Mouse (Mus musculus): ENCODE measurements at regions not wholly inside any gene's neighbourhood (a gene's known extent, or its start where the extent isn't known, plus 50 kb on each side); places are given as distances from the start of the nearest gene placed in this dataset.
A peak's percentile ranks its signal among the peaks of the same experiment; 100 is the strongest.

DNA sequence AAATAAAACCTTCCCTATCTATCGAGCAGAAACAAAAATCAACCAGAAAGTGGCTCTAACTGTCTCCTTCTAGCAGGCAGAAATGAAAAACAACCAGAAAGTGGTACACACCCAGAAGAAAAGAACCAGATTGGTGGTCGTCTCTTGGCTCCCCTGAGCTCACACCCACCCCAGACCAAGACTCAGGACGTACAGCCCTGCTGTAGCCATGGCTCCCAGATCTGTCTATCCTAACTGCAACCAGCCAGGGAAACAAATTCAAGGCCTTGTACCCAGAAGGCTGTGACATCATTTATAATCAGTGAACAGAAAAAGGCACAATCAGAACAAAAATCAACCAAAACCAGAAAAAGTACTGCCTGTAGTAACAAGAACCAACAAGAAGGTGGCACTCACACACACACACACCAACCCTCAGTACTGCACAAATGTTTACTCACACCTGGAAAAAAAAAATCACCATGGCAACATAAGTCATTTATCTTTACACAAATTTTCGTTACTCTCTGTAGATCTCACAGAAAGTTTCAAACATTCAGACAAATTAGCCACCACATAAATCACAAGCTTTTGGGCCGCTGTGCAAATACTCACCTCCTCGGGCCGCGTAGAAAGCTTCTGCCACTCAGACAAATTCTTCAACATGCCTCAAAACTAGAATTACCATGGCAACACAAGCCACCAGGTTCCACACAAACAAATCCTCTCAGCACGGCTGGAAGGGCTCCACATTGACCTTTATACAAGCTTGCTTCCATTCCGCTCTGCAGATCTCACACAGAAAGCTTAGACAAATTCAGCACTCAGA, 85.1 kb upstream of the Smlr1 start:
- 0 out of 2 replicates have a peak, but pooled peaks have one; percentile 24 for ATAC-seq (ENCODE audit: insufficient number of reproducible peaks, low FRiP score, low TSS enrichment, low read depth)
- 39% methylated on average over 10 of the region's 10 CpGs for WGBS
- H3K27ac ChIP-seq: peak overlapping the region; percentile 34

DNA sequence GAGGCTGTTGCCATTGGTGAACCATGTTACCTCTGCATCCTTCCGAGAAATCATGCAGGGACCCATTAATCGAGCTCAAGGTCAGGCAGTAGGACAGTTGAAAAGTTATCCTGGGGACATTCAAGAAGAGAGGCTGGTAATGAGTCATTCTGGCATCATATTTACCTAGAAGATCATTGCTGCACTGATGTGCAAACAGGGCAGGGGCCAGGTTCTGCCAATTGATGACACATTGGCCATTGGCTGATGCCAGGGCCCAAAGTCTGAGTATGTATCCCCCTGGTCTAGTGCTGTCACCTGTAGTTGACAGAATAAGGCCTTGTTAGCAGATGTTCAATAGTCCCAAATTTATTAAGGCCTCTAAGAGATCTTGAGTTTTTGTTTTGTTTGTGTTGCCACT, 83.6 kb upstream of the Smlr1 start:
- Histone ChIP-seq H3K4me3 (no peak overlapping the region), H3K9ac (no peak overlapping the region), H3K4me2 (no peak overlapping the region), H3K9me3 (no peaks in the 10 kb centered on the region; the same call in 1 of the 2 replicates), H3K27me3 (no peaks in the 10 kb centered on the region), H3K36me3 (no peaks in the 10 kb centered on the region), H3K4me1 (peaks cover 7% of the 10 kb centered on the region; the same call in 1 of the 2 replicates), H3K27ac (no peak overlapping the region)
- 95% methylated on average over 2 of the region's 2 CpGs for WGBS
- ATAC-seq (ENCODE audit: insufficient number of reproducible peaks, low FRiP score, low TSS enrichment, low read depth): no peak

More for the DNA sequence above, 85.1 kb upstream of the Smlr1 start:
- no peaks in the 10 kb centered on the region for H3K27me3 ChIP-seq
- H3K4me3 ChIP-seq: no peak overlapping the region
- H3K4me1 ChIP-seq: peaks cover 7% of the 10 kb centered on the region; the same call in 1 of the 2 replicates
- H3K36me3 ChIP-seq: no peaks in the 10 kb centered on the region
- H3K4me2 ChIP-seq: no peak overlapping the region
- H3K9ac ChIP-seq: no peak overlapping the region
- no peaks in the 10 kb centered on the region; the same call in 1 of the 2 replicates for H3K9me3 ChIP-seq

DNA sequence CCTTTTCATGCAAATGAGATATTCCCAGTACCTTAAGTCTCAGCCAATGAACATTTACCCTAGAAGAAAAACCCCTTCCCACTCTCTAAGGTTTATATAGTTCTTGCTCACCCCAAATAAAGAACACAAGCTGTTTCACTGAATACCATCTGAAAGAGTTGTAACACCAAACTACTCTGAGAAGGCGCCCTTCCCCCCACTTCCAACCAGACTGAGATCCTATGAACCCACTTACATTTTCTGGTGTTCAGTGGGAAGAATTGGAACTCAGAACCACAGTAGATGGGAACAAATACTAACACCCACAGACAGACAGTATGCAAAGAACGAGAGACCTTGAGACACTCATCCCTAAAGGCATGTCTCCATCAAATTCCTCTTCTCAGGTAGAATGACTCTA, 65.4 kb upstream of the Smlr1 start:
- Histone ChIP-seq H3K4me3 (no peak overlapping the region), H3K4me1 (no peaks in the 10 kb centered on the region), H3K27me3 (no peaks in the 10 kb centered on the region), H3K36me3 (no peaks in the 10 kb centered on the region), H3K9me3 (no peaks in the 10 kb centered on the region), H3K4me2 (no peak overlapping the region), H3K9ac (no peak overlapping the region), H3K27ac (no peak overlapping the region)
- WGBS: 90% methylated on average over 2 of the region's 2 CpGs
- no peak for ATAC-seq (ENCODE audit: insufficient number of reproducible peaks, low FRiP score, low TSS enrichment, low read depth)

DNA sequence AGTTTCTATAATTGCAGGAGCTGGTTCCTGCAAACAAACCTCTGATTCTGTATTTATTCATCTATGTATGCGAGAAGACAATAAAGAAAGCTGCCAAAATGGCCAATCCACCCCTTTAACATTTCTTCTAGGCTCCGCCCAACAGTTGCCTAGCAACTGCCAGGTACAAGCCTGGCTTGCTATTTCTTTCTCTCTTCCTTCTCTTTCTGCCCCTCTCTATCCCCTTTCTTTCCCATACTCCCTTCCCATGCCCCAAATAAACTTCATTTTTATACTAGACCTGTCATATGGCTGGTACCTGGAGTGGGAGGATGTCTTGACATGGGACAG, 53.2 kb upstream of the Smlr1 start:
- H3K27me3 ChIP-seq: no peaks in the 10 kb centered on the region
- no peak overlapping the region for H3K9ac ChIP-seq
- H3K36me3 ChIP-seq: no peaks in the 10 kb centered on the region
- no peaks in the 10 kb centered on the region for H3K9me3 ChIP-seq
- no peak for ATAC-seq (ENCODE audit: insufficient number of reproducible peaks, low FRiP score, low TSS enrichment, low read depth)
- no peak overlapping the region for H3K27ac ChIP-seq
- H3K4me1 ChIP-seq: no peaks in the 10 kb centered on the region
- WGBS: 93% methylated on average over 2 of the region's 2 CpGs
- no peak overlapping the region for H3K4me3 ChIP-seq
- H3K4me2 ChIP-seq: no peak overlapping the region

DNA sequence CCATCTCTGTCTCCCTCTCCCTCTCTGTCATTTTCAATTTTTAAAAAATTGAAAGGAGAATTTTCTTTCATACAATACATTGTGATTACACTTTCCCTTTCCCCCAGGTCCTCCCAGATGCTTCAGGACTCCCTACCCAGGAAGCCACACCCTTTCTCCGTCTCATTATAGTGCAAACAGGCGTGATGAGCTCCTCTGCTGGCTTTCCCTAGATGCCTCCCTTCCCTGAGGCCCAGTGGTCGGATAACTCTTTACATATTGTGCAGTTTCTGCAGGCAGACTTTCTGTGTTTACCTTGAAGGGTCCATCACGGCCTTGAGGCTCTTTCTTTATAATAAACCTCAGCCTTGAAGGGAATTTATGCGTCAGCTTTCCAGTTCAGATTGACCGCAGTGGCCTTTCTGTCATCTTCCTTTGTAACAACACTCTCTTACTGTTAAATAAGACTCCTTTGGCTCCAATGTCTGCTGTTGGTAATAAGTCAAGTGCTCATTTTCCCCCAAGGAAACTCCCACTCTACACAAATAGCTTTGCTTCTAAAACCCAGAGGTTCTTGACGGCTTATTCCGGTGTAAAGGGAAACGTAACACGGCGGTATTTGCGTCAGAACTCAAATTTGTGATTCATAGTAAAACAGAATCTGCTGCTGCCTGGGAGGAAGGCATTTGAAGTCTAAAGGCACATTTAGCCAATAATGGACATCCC, 52.7 kb upstream of the Smlr1 start:
- Histone ChIP-seq H3K4me1 (no peaks in the 10 kb centered on the region), H3K36me3 (no peaks in the 10 kb centered on the region), H3K9ac (no peak overlapping the region), H3K4me2 (no peak overlapping the region), H3K27ac (no peak overlapping the region), H3K27me3 (no peaks in the 10 kb centered on the region), H3K4me3 (no peak overlapping the region), H3K9me3 (no peaks in the 10 kb centered on the region)
- 72% methylated on average over 12 of the region's 12 CpGs for WGBS
- ATAC-seq (ENCODE audit: insufficient number of reproducible peaks, low FRiP score, low TSS enrichment, low read depth): no peak

All from limb, embryonic 15.5 days (tissue).